Mouse (Mus musculus): ENCODE measurements around the gene Ttc7b. TPM values are rescaled to one million over a fixed set of nuclear protein-coding genes. Genes with fewer than 3 reads are reported as not detected.

The Ttc7b gene
- polyA plus RNA-seq, 1 experiment from 2014 or later = 3.7 TPM

- Histone ChIP-seq H3K27me3 (ENCODE audit: control insufficient read depth, insufficient read depth, low read depth, low read length) (no peaks in the 10 kb centered on the region), H3K36me3 (ENCODE audit: control insufficient read depth, insufficient read depth, low read length) (no peaks in the 10 kb centered on the region; the same call in 1 of the 2 replicates), H3K9ac (ENCODE audit: low read length) (no peak overlapping the region), H3K4me3 (ENCODE audit: low read length) (no peak overlapping the region), H3K4me2 (ENCODE audit: low read depth, low read length) (no peak overlapping the region), H3K9me3 (ENCODE audit: control insufficient read depth, low read length) (no peaks in the 10 kb centered on the region), H3K4me1 (replicated peaks; ENCODE audit: control insufficient read depth, insufficient read depth, low read length) (peaks cover 11% of the 10 kb centered on the region), H3K27ac (ENCODE audit: low read length) (no peak overlapping the region)
- 88% methylated on average over 1 of the region's 1 CpGs for WGBS
- no peak for ATAC-seq (ENCODE audit: low read depth)
Measured at GRCm38 (mm10) chr12:100516161-100516838, 4.3 kb downstream of the Ttc7b start.

DNA sequence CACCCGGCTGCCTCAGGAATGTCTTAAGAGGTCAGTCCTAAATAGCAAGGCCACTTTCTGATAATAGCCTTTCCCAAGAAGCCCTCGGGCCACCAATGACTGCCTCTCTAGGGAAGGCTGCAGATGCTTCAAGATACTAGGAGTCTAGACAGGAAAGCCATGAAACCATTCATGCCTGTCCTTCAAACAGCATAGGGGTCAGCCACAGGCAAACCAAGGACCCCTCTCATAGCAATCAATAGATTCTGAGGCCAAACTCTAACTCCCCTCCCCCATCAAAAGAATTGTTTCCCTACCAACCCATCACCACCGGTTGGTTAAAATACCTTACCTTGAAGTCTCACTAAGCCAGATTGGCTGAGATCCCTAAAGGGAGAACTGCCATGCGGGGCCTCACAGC, 5.1 kb downstream of the Ttc7b start:
- no peak overlapping the region for H3K4me2 ChIP-seq (ENCODE audit: low read depth, low read length)
- no peaks in the 10 kb centered on the region for H3K9me3 ChIP-seq (ENCODE audit: control insufficient read depth, low read length)
- 81% methylated on average over 4 of the region's 4 CpGs for WGBS
- H3K4me1 ChIP-seq (replicated peaks; ENCODE audit: control insufficient read depth, insufficient read depth, low read length) = peaks cover 11% of the 10 kb centered on the region
- no peak for ATAC-seq (ENCODE audit: low read depth)
- no peaks in the 10 kb centered on the region; the same call in 1 of the 2 replicates for H3K36me3 ChIP-seq (ENCODE audit: control insufficient read depth, insufficient read depth, low read length)
- H3K27me3 ChIP-seq (ENCODE audit: control insufficient read depth, insufficient read depth, low read depth, low read length) = no peaks in the 10 kb centered on the region
- no peak overlapping the region for H3K27ac ChIP-seq (ENCODE audit: low read length)
- H3K4me3 ChIP-seq (ENCODE audit: low read length) = no peak overlapping the region
- no peak overlapping the region for H3K9ac ChIP-seq (ENCODE audit: low read length)

GRCm38 (mm10) chr12:100514611-100515010, 6.0 kb downstream of the Ttc7b start:
- H3K27ac ChIP-seq (ENCODE audit: low read length) = no peak overlapping the region
- H3K9me3 ChIP-seq (ENCODE audit: control insufficient read depth, low read length) = no peaks in the 10 kb centered on the region
- 56% methylated on average over 1 of the region's 1 CpGs for WGBS
- H3K4me1 ChIP-seq (replicated peaks; ENCODE audit: control insufficient read depth, insufficient read depth, low read length) = peaks cover 8% of the 10 kb centered on the region
- no peaks in the 10 kb centered on the region for H3K27me3 ChIP-seq (ENCODE audit: control insufficient read depth, insufficient read depth, low read depth, low read length)
- no peak overlapping the region for H3K9ac ChIP-seq (ENCODE audit: low read length)
- no peak overlapping the region for H3K4me3 ChIP-seq (ENCODE audit: low read length)
- no peaks in the 10 kb centered on the region; the same call in 1 of the 2 replicates for H3K36me3 ChIP-seq (ENCODE audit: control insufficient read depth, insufficient read depth, low read length)
- no peak overlapping the region for H3K4me2 ChIP-seq (ENCODE audit: low read depth, low read length)
- no peak for ATAC-seq (ENCODE audit: low read depth)

- no peaks in the 10 kb centered on the region for H3K27me3 ChIP-seq (ENCODE audit: control insufficient read depth, insufficient read depth, low read depth, low read length)
- H3K27ac ChIP-seq (ENCODE audit: low read length) = no peak overlapping the region
- 84% methylated on average over 5 of the region's 5 CpGs for WGBS
- ATAC-seq (ENCODE audit: low read depth) = no peak
- no peaks in the 10 kb centered on the region; the same call in 1 of the 2 replicates for H3K36me3 ChIP-seq (ENCODE audit: control insufficient read depth, insufficient read depth, low read length)
- no peak overlapping the region for H3K4me2 ChIP-seq (ENCODE audit: low read depth, low read length)
- no peak overlapping the region; the same call in 1 of the 2 replicates for H3K9ac ChIP-seq (ENCODE audit: low read length)
- H3K4me1 ChIP-seq (replicated peaks; ENCODE audit: control insufficient read depth, insufficient read depth, low read length) = no peaks in the 10 kb centered on the region; the same call in 1 of the 2 replicates
- H3K9me3 ChIP-seq (ENCODE audit: control insufficient read depth, low read length) = no peaks in the 10 kb centered on the region
- H3K4me3 ChIP-seq (ENCODE audit: low read length) = no peak overlapping the region
Measured at GRCm38 (mm10) chr12:100513131-100513530, 7.5 kb downstream of the Ttc7b start.

GRCm38 (mm10) chr12:100512641-100513040, 8.0 kb downstream of the Ttc7b start:
- H3K4me2 ChIP-seq (ENCODE audit: low read depth, low read length) = no peak overlapping the region
- H3K4me1 ChIP-seq (replicated peaks; ENCODE audit: control insufficient read depth, insufficient read depth, low read length) = no peaks in the 10 kb centered on the region; the same call in 1 of the 2 replicates
- no peak for ATAC-seq (ENCODE audit: low read depth)
- no peaks in the 10 kb centered on the region; the same call in 1 of the 2 replicates for H3K36me3 ChIP-seq (ENCODE audit: control insufficient read depth, insufficient read depth, low read length)
- no peaks in the 10 kb centered on the region for H3K27me3 ChIP-seq (ENCODE audit: control insufficient read depth, insufficient read depth, low read depth, low read length)
- H3K9ac ChIP-seq (ENCODE audit: low read length) = no peak overlapping the region; the same call in 1 of the 2 replicates
- no peak overlapping the region for H3K4me3 ChIP-seq (ENCODE audit: low read length)
- H3K27ac ChIP-seq (ENCODE audit: low read length) = no peak overlapping the region
- WGBS = 58% methylated on average over 9 of the region's 9 CpGs
- H3K9me3 ChIP-seq (ENCODE audit: control insufficient read depth, low read length) = no peaks in the 10 kb centered on the region

- H3K9ac ChIP-seq (ENCODE audit: low read length) = no peak overlapping the region
- H3K4me3 ChIP-seq (ENCODE audit: low read length) = no peak overlapping the region
- 69% methylated on average over 9 of the region's 9 CpGs for whole genome bisulfite sequencing
- peak; percentile 32; the same call in 1 of the 2 replicates for ATAC-seq (ENCODE audit: low read depth)
- H3K36me3 ChIP-seq (ENCODE audit: control insufficient read depth, insufficient read depth, low read length) = no peaks in the 10 kb centered on the region; the same call in 1 of the 2 replicates
- no peak overlapping the region for H3K4me2 ChIP-seq (ENCODE audit: low read depth, low read length)
- no peaks in the 10 kb centered on the region for H3K9me3 ChIP-seq (ENCODE audit: control insufficient read depth, low read length)
- H3K27ac ChIP-seq (ENCODE audit: low read length) = no peak overlapping the region
- no peaks in the 10 kb centered on the region; the same call in 1 of the 2 replicates for H3K4me1 ChIP-seq (replicated peaks; ENCODE audit: control insufficient read depth, insufficient read depth, low read length)
- H3K27me3 ChIP-seq (ENCODE audit: control insufficient read depth, insufficient read depth, low read depth, low read length) = no peaks in the 10 kb centered on the region
Measured at GRCm38 (mm10) chr12:100509615-100510282, 10.9 kb downstream of the Ttc7b start.

DNA sequence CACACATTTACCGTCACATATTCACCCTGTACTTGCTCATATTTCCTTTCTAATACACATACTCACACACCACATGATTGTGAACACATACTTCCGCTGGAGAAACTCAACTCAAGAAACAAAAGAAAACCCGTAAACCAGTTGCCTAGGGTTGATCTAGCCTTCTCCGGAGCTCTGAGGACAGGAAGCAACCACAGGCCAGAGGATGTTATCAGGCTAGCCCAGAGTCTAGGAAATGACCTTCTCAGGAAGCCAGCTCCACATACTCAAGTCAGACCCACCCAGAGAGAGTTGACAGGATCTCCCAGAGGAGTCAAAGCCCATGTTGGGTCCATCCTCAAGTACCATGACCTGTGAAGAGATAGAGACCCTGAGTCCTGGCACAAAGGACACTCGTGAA, 12.0 kb downstream of the Ttc7b start:
- no peak overlapping the region for H3K27ac ChIP-seq (ENCODE audit: low read length)
- no peak overlapping the region for H3K4me2 ChIP-seq (ENCODE audit: low read depth, low read length)
- no peak overlapping the region for H3K9ac ChIP-seq (ENCODE audit: low read length)
- WGBS = 74% methylated on average over 5 of the region's 5 CpGs
- no peaks in the 10 kb centered on the region for H3K27me3 ChIP-seq (ENCODE audit: control insufficient read depth, insufficient read depth, low read depth, low read length)
- H3K4me1 ChIP-seq (replicated peaks; ENCODE audit: control insufficient read depth, insufficient read depth, low read length) = no peaks in the 10 kb centered on the region; the same call in 1 of the 2 replicates
- H3K36me3 ChIP-seq (ENCODE audit: control insufficient read depth, insufficient read depth, low read length) = no peaks in the 10 kb centered on the region; the same call in 1 of the 2 replicates
- H3K4me3 ChIP-seq (ENCODE audit: low read length) = no peak overlapping the region
- no peaks in the 10 kb centered on the region for H3K9me3 ChIP-seq (ENCODE audit: control insufficient read depth, low read length)
- no peak for ATAC-seq (ENCODE audit: low read depth)

DNA sequence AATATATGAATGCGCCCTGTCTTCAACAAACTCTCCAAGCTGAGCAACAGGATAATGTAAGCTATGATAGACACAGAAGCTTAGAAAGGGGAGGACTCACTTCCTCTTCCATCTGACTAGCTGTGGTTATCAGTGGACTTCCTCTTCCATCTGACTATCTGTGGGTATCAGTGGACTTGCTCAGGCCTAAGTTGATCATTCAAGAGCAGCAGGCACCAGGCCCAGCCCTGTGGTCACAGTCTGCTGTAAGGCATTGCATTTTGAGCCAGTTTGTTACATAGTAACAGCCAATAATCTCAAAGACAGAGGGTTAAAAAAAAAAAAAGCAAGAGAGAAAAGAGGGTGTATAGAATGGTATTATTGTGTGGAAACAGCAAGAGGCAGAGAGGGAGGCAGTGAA, 15.1 kb downstream of the Ttc7b start:
- 87% methylated on average over 1 of the region's 1 CpGs for WGBS
- no peak overlapping the region for H3K27ac ChIP-seq (ENCODE audit: low read length)
- no peak overlapping the region for H3K4me3 ChIP-seq (ENCODE audit: low read length)
- no peak overlapping the region for H3K9ac ChIP-seq (ENCODE audit: low read length)
- no peaks in the 10 kb centered on the region for H3K36me3 ChIP-seq (ENCODE audit: control insufficient read depth, insufficient read depth, low read length)
- no peaks in the 10 kb centered on the region for H3K9me3 ChIP-seq (ENCODE audit: control insufficient read depth, low read length)
- no peak overlapping the region for H3K4me2 ChIP-seq (ENCODE audit: low read depth, low read length)
- ATAC-seq (ENCODE audit: low read depth) = no peak
- H3K4me1 ChIP-seq (replicated peaks; ENCODE audit: control insufficient read depth, insufficient read depth, low read length) = peaks cover 2% of the 10 kb centered on the region; the same call in 1 of the 2 replicates
- no peaks in the 10 kb centered on the region for H3K27me3 ChIP-seq (ENCODE audit: control insufficient read depth, insufficient read depth, low read depth, low read length)

- 89% methylated on average over 2 of the region's 2 CpGs for WGBS
- no peaks in the 10 kb centered on the region for H3K27me3 ChIP-seq (ENCODE audit: control insufficient read depth, insufficient read depth, low read depth, low read length)
- H3K27ac ChIP-seq (ENCODE audit: low read length) = no peak overlapping the region
- H3K9me3 ChIP-seq (ENCODE audit: control insufficient read depth, low read length) = no peaks in the 10 kb centered on the region
- no peaks in the 10 kb centered on the region; the same call in 1 of the 2 replicates for H3K36me3 ChIP-seq (ENCODE audit: control insufficient read depth, insufficient read depth, low read length)
- no peak for ATAC-seq (ENCODE audit: low read depth)
- H3K4me2 ChIP-seq (ENCODE audit: low read depth, low read length) = no peak overlapping the region
- peaks cover 2% of the 10 kb centered on the region; the same call in 1 of the 2 replicates for H3K4me1 ChIP-seq (replicated peaks; ENCODE audit: control insufficient read depth, insufficient read depth, low read length)
- no peak overlapping the region for H3K9ac ChIP-seq (ENCODE audit: low read length)
- no peak overlapping the region for H3K4me3 ChIP-seq (ENCODE audit: low read length)
Measured at GRCm38 (mm10) chr12:100504585-100504984, 16.0 kb downstream of the Ttc7b start.
